Comparison of ENCODE assay signal across 22 mouse cellular contexts in the genomic region with DNA sequence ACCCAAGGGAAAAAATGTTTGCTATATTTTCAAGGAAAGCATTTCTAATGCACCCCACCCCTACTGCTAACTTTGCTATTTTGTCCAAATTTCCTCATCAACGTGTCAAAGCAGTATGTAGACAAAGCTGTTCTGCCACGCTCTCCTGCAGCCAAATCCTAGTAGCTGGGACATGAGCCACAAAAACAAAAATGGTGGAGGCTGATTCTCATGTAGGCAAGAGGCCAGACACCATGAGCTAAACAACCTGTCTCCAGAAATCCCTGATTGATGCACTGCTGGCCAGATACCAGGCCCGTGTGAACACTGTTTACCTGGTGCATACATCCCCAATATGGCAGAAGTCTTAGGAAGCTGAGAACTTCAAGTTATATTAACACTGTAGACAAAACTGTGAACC.
A peak's percentile ranks its signal among the peaks of the same experiment; 100 is the strongest.
DNase-seq lines count a peak whose midpoint lies in the region; ATAC-seq lines count a peak whose summit lies in the region.
"Had no signal": no experiment of that assay in that cellular context is flagged by ENCODE, and none has a peak within 500 bp of the region (broad histone marks: within the 10 kb centered on the region; RNA-seq: fewer than 3 reads in every experiment).

No protein-coding gene starts in this region.

- no peaks in the 10 kb centered on the region for H3K9me3 ChIP-seq in stomach, embryonic 15.5 days
- H3K9me3 ChIP-seq: embryonic facial prominence, embryonic 15.5 days; heart, embryonic 10.5 days; limb, embryonic 13.5 days; liver, embryonic 13.5 days; lung, embryonic 15.5 days; midbrain, embryonic 12.5 days had no signal

- no peak overlapping the region for H3K9ac ChIP-seq in stomach, embryonic 15.5 days
- H3K9ac ChIP-seq: embryonic facial prominence, embryonic 15.5 days; limb, embryonic 13.5 days; liver, embryonic 13.5 days; lung, embryonic 15.5 days; midbrain, embryonic 12.5 days had no signal

- H3K4me2 ChIP-seq in stomach, embryonic 15.5 days, result no peak overlapping the region
- H3K4me2 ChIP-seq: embryonic facial prominence, embryonic 15.5 days; limb, embryonic 13.5 days; liver, embryonic 13.5 days; lung, embryonic 15.5 days; midbrain, embryonic 12.5 days had no signal

- no peaks in the 10 kb centered on the region for H3K27me3 ChIP-seq in stomach, embryonic 15.5 days (replicated peaks)
- H3K27me3 ChIP-seq: embryonic facial prominence, embryonic 15.5 days; limb, embryonic 13.5 days; liver, embryonic 13.5 days; lung, embryonic 15.5 days; midbrain, embryonic 12.5 days; Patski had no signal

- DNase-seq in cerebellum, postnatal 10 days, result peak; percentile 26 to 41
- DNase-seq in cerebellum, adult 9-10 months, result no peak
- DNase-seq in kidney, postnatal 10 days, result peak; percentile 10
- no peak for DNase-seq in kidney, postnatal 14 days
- peak; percentile 2 for DNase-seq in right cerebral cortex, postnatal 4 days
- DNase-seq in right cerebral cortex, adult 18-20 months, result no peak
- no peak for DNase-seq in urinary bladder, postnatal 25 days (ENCODE audit: low spot score)
- DNase-seq: adrenal gland, postnatal 10 days; cerebellum, adult 8-10 months; heart, postnatal 10 days; kidney, adult 2 months; kidney, postnatal 25 days; liver, embryonic 13.5 days; thymus, adult 2 months had no signal

- 33% methylated on average over 3 of the region's 3 CpGs for WGBS in stomach, embryonic 15.5 days

- H3K4me3 ChIP-seq in stomach, embryonic 15.5 days (replicated peaks), result no peak overlapping the region
- H3K4me3 ChIP-seq: embryonic facial prominence, embryonic 15.5 days; heart, embryonic 10.5 days; limb, embryonic 13.5 days; liver, embryonic 13.5 days; lung, embryonic 15.5 days; midbrain, embryonic 12.5 days had no signal

- no peak overlapping the region for H3K27ac ChIP-seq in stomach, embryonic 15.5 days
- H3K27ac ChIP-seq: embryonic facial prominence, embryonic 15.5 days; heart, embryonic 10.5 days; limb, embryonic 13.5 days; liver, embryonic 13.5 days; lung, embryonic 15.5 days; midbrain, embryonic 12.5 days had no signal

- H3K36me3 ChIP-seq in stomach, embryonic 15.5 days, result no peaks in the 10 kb centered on the region
- H3K36me3 ChIP-seq: embryonic facial prominence, embryonic 15.5 days; heart, embryonic 10.5 days; limb, embryonic 13.5 days; liver, embryonic 13.5 days; lung, embryonic 15.5 days; midbrain, embryonic 12.5 days had no signal

- peak; percentile 43; the same call in 1 of the 2 replicates for ATAC-seq in stomach, embryonic 15.5 days (ENCODE audit: insufficient read depth, low FRiP score, low read depth)
- ATAC-seq: inflammation-experienced regulatory T-cells, adult 6 months; Patski had no signal

- no peaks in the 10 kb centered on the region for H3K4me1 ChIP-seq in stomach, embryonic 15.5 days
- H3K4me1 ChIP-seq: embryonic facial prominence, embryonic 15.5 days; heart, embryonic 10.5 days; limb, embryonic 13.5 days; liver, embryonic 13.5 days; lung, embryonic 15.5 days; midbrain, embryonic 12.5 days had no signal

Comparison
In these comparisons a context has a peak if more than half of its experiments do, and no peak if none do; other contexts are left out.
1. DNase-seq: peak in cerebellum, postnatal 10 days (2 of 2), kidney, postnatal 10 days (single experiment) and right cerebral cortex, postnatal 4 days (single experiment); none in cerebellum, adult 9-10 months (single experiment), kidney, postnatal 14 days (single experiment), right cerebral cortex, adult 18-20 months (single experiment) and urinary bladder, postnatal 25 days (single experiment).